28 mouse cellular contexts compared by ENCODE assay signal in the genomic region with DNA sequence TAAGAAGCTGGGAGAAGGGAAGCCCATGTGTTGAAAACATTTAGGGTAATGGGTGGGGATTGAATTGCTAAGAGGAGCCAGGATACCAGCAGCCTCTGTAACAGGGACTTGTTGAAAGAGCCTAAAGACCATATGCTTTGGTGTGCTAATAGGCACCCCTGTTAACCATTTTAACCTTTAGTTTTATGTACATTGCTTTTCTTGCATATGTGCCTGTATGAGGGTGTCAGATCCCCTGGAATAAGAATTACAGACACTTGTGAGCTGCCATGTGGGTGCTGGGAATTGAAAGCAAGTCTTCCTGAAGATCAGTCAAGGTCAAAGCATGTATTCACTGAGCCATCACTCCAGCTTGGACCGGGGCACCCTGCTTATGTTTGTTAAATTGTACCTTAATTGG. TPM values are rescaled to one million over a fixed set of nuclear protein-coding genes. Genes with fewer than 3 reads are reported as not detected.
DNase-seq lines count a peak whose midpoint lies in the region; ATAC-seq and TF ChIP-seq lines count a peak whose summit lies in the region.
"Had no signal": no experiment of that assay in that cellular context is flagged by ENCODE, and none has a peak within 500 bp of the region (broad histone marks: within the 10 kb centered on the region; RNA-seq: fewer than 3 reads in every experiment).

No protein-coding gene starts in this region.

- H3K9me3 ChIP-seq in forebrain, embryonic 14.5 days (replicated peaks; ENCODE audit: control insufficient read depth, low read length): no peaks in the 10 kb centered on the region
- H3K9me3 ChIP-seq: embryonic facial prominence, embryonic 13.5 days; embryonic facial prominence, embryonic 15.5 days; forebrain, embryonic 10.5 days; forebrain, embryonic 12.5 days; forebrain, embryonic 15.5 days had no signal

- H3K4me1 ChIP-seq in forebrain, embryonic 14.5 days (ENCODE audit: control insufficient read depth, insufficient read depth, low read length): no peaks in the 10 kb centered on the region
- H3K4me1 ChIP-seq: embryonic facial prominence, embryonic 13.5 days; embryonic facial prominence, embryonic 15.5 days; forebrain, embryonic 10.5 days; forebrain, embryonic 12.5 days; forebrain, embryonic 15.5 days had no signal

- intact Hi-C loops in gastrocnemius, adult 2 months (cut with DNase I): no loop called here
- intact Hi-C loops in gastrocnemius, postnatal 36 days (cut with DNase I): no loop called here

- no peak overlapping the region for H3K4me3 ChIP-seq in gastrocnemius, adult 2 months
- no peak overlapping the region for H3K4me3 ChIP-seq in forebrain, embryonic 14.5 days (ENCODE audit: low read depth, low read length)
- H3K4me3 ChIP-seq: embryonic facial prominence, embryonic 13.5 days; embryonic facial prominence, embryonic 15.5 days; erythroblast, embryonic 14.5 days; forebrain, embryonic 10.5 days; forebrain, embryonic 12.5 days; forebrain, embryonic 15.5 days had no signal

- ATAC-seq in forebrain, embryonic 14.5 days: no peak
- ATAC-seq: CD4-positive, CD25-positive, alpha-beta regulatory T cell, adult 4 months; forebrain, embryonic 15.5 days; forebrain, postnatal 0 days had no signal

- 97% methylated on average over 1 of the region's 1 CpGs for WGBS in forebrain, embryonic 14.5 days

- H3K4me2 ChIP-seq in forebrain, embryonic 14.5 days (ENCODE audit: low read length): no peak overlapping the region
- H3K4me2 ChIP-seq: embryonic facial prominence, embryonic 13.5 days; embryonic facial prominence, embryonic 15.5 days; forebrain, embryonic 12.5 days; forebrain, embryonic 15.5 days had no signal

- TF ChIP-seq CTCF in gastrocnemius, adult 2 months (IDR thresholded peaks at IDR 0.05): no peak

- H3K36me3 ChIP-seq in forebrain, embryonic 14.5 days (ENCODE audit: control insufficient read depth, insufficient read depth, low read length): no peaks in the 10 kb centered on the region
- H3K36me3 ChIP-seq: embryonic facial prominence, embryonic 13.5 days; embryonic facial prominence, embryonic 15.5 days; forebrain, embryonic 10.5 days; forebrain, embryonic 12.5 days; forebrain, embryonic 15.5 days had no signal

- H3K27ac ChIP-seq in gastrocnemius, adult 2 months: peak overlapping the region; percentile 83
- no peak overlapping the region for H3K27ac ChIP-seq in forebrain, embryonic 14.5 days (ENCODE audit: low read depth, low read length)
- H3K27ac ChIP-seq: embryonic facial prominence, embryonic 13.5 days; embryonic facial prominence, embryonic 15.5 days; forebrain, embryonic 10.5 days; forebrain, embryonic 12.5 days; forebrain, embryonic 15.5 days had no signal

- H3K27me3 ChIP-seq in forebrain, embryonic 14.5 days (replicated peaks; ENCODE audit: control insufficient read depth, insufficient read depth, low read length): no peaks in the 10 kb centered on the region
- H3K27me3 ChIP-seq: CH12.LX; embryonic facial prominence, embryonic 15.5 days; forebrain, embryonic 12.5 days; forebrain, embryonic 15.5 days had no signal

- H3K9ac ChIP-seq in forebrain, embryonic 14.5 days (ENCODE audit: low read length): no peak overlapping the region
- H3K9ac ChIP-seq: embryonic facial prominence, embryonic 13.5 days; embryonic facial prominence, embryonic 15.5 days; forebrain, embryonic 12.5 days; forebrain, embryonic 15.5 days; forebrain, postnatal 0 days had no signal

- no peak for DNase-seq in gastrocnemius, adult 2 months
- no peak for DNase-seq in gastrocnemius, postnatal 36 days
- DNase-seq in ZHBTc4 (ENCODE audit: low read depth, low spot score): peak; percentile 57
- no peak for DNase-seq in embryo, embryonic 10.5 days (ENCODE audit: low spot score)
- no peak for DNase-seq in forebrain, embryonic 14.5 days (ENCODE audit: low spot score)
- DNase-seq: adrenal gland, adult 2 months; adrenal gland, postnatal 10 days; adrenal gland, postnatal 25 days; B cell, adult 2 months; cerebellum, adult 11 months; cerebellum, adult 18-20 months; cerebellum, adult 8-10 months; cerebellum, adult 9-11 months; cerebellum, postnatal 14 days; cerebellum, postnatal 36 days; embryo, embryonic 11 days; forebrain, postnatal 0 days had no signal

RNA-seq across cellular contexts. Expression of gene Spcs3, which starts 35.4 kb away (rescaled TPM):
- total RNA-seq in gastrocnemius, adult 2 months (2021): 10 to 100 TPM; 26.6 to 27.7 TPM
- 10 to 100 TPM; 20.9 to 21.4 TPM for total RNA-seq in gastrocnemius, postnatal 36 days (2021)
- 60.8 and 66.8 TPM in 2 replicates for polyA plus RNA-seq in forebrain, embryonic 14.5 days (2014; fragmentation: Nextera tagmentation; extraction: Ambion mirVana)

RNA-seq across cellular contexts. Expression of gene Spata4, which starts 35.4 kb away (rescaled TPM):
- total RNA-seq in gastrocnemius, adult 2 months (2021): not detected
- total RNA-seq in gastrocnemius, postnatal 36 days (2021): not detected
- 0.21 and 0.22 TPM in 2 replicates for polyA plus RNA-seq in forebrain, embryonic 14.5 days (2014; fragmentation: Nextera tagmentation; extraction: Ambion mirVana)
- total RNA-seq: adrenal gland, postnatal 10 days; CH12.LX; ES-E14; forebrain, postnatal 0 days; MEL had no signal
- polyA plus RNA-seq: adrenal gland, adult 2 months; CD4-positive, CD25-positive, alpha-beta regulatory T cell, adult 4 months; embryonic facial prominence, embryonic 11.5 days; embryonic facial prominence, embryonic 13.5 days; erythroblast, embryonic 14.5 days; forebrain, embryonic 10.5 days had no signal

RNA-seq across cellular contexts. Expression of gene Asb5, which starts 35.8 kb away (rescaled TPM):
- total RNA-seq in gastrocnemius, adult 2 months (2021): 100 to 1,000 TPM; 148 to 292 TPM
- total RNA-seq in gastrocnemius, postnatal 36 days (2021): 100 to 1,000 TPM; 181 to 187 TPM
- 4.0 and 5.2 TPM in 2 replicates for polyA plus RNA-seq in forebrain, embryonic 14.5 days (2014; fragmentation: Nextera tagmentation; extraction: Ambion mirVana)
- total RNA-seq: adrenal gland, adult 2 months; CH12.LX had no signal
- polyA plus RNA-seq: CD4-positive, CD25-positive, alpha-beta regulatory T cell, adult 4 months; erythroblast, embryonic 14.5 days had no signal
